Mouse (Mus musculus): ENCODE data around the gene Kpna7. TPM values are rescaled to one million over a fixed set of nuclear protein-coding genes. Genes with fewer than 3 reads are reported as not detected.
"Not testable (repeated sequence)": the region's sequence is repeated elsewhere in the genome, so short reads cannot be mapped to it uniquely, and the experiment has no call there.

Kpna7 gene
- polyA plus RNA-seq, 1 experiment from 2014 or later = not detected

GRCm38 (mm10) chr5:145100960-145101359 is 17.1 kb upstream of the Kpna7 start:
- Histone ChIP-seq H3K4me3 (ENCODE audit: low read depth, low read length) (no peak overlapping the region), H3K36me3 (ENCODE audit: control insufficient read depth, insufficient read depth, low read length) (peaks cover 84% of the 10 kb centered on the region), H3K27me3 (ENCODE audit: control insufficient read depth, insufficient read depth, low read length) (no peaks in the 10 kb centered on the region), H3K9me3 (ENCODE audit: control insufficient read depth, low read depth, low read length) (no peaks in the 10 kb centered on the region), H3K4me2 (replicated peaks; ENCODE audit: low read depth, low read length) (no peak overlapping the region), H3K27ac (ENCODE audit: low read length) (no peak overlapping the region), H3K9ac (replicated peaks; ENCODE audit: low read depth, low read length) (no peak overlapping the region), H3K4me1 (ENCODE audit: control insufficient read depth, insufficient read depth, low read length) (no peaks in the 10 kb centered on the region)
- no peak for ATAC-seq (ENCODE audit: insufficient number of reproducible peaks, insufficient read depth, low FRiP score, low read depth)
- WGBS = 95% methylated on average over 9 of the region's 9 CpGs

DNA sequence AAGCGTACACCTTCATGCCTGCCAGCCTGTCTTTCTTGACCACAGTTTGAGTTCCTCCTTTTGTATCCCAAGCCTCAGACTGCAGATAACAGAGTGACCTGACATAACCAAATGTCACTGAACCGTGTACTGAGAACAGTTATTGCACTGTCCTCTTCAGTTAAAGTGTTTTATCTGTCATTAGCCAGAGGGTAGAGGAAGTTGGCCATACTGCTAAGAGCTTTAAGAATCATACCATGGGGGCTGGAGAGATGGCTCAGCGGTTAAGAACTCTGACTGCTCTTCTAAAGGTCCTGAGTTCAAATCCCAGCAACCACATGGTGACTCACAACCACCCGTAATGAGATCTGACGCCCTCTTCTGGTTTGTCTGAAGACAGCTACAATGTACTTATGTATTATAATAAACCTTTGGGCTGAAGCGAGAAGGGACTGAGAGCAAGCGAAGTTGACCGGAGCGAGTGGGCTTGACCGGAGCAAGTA is 14.6 kb upstream of the Kpna7 start:
- no peak overlapping the region for H3K4me3 ChIP-seq (ENCODE audit: low read depth, low read length)
- H3K36me3 ChIP-seq (ENCODE audit: control insufficient read depth, insufficient read depth, low read length) = peaks cover 74% of the 10 kb centered on the region
- no peak overlapping the region for H3K4me2 ChIP-seq (replicated peaks; ENCODE audit: low read depth, low read length)
- H3K27ac ChIP-seq (ENCODE audit: low read length) = no peak overlapping the region
- ATAC-seq (ENCODE audit: insufficient number of reproducible peaks, insufficient read depth, low FRiP score, low read depth) = no peak
- H3K27me3 ChIP-seq (ENCODE audit: control insufficient read depth, insufficient read depth, low read length) = no peaks in the 10 kb centered on the region
- H3K9me3 ChIP-seq (ENCODE audit: control insufficient read depth, low read depth, low read length) = no peaks in the 10 kb centered on the region
- no peaks in the 10 kb centered on the region for H3K4me1 ChIP-seq (ENCODE audit: control insufficient read depth, insufficient read depth, low read length)
- H3K9ac ChIP-seq (replicated peaks; ENCODE audit: low read depth, low read length) = no peak overlapping the region
- 91% methylated on average over 10 of the region's 10 CpGs for WGBS

DNA sequence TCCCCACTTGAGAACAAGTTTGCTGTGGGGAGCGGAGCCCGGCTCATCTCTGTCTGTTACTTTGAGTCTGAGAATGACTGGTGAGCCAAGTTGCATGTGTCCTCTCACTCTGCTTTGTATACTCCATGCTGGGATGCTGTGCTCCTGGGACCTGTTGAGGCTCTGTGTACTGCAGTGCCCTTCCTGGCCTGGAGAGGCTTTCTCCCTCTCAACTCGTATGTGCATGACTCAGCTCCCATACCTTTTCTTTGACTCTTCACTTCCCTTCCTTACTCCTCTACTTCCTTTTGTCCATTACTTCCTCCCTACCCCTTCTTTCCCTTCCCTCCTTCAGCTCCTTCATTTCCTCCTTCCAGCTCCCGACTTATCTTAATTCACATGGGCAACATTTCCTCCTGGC is 12.4 kb upstream of the Kpna7 start:
- WGBS = 87% methylated on average over 4 of the region's 4 CpGs
- H3K4me1 ChIP-seq (ENCODE audit: control insufficient read depth, insufficient read depth, low read length) = no peaks in the 10 kb centered on the region
- H3K4me2 ChIP-seq (replicated peaks; ENCODE audit: low read depth, low read length) = no peak overlapping the region
- H3K27ac ChIP-seq (ENCODE audit: low read length) = no peak overlapping the region
- no peak overlapping the region for H3K9ac ChIP-seq (replicated peaks; ENCODE audit: low read depth, low read length)
- no peaks in the 10 kb centered on the region for H3K27me3 ChIP-seq (ENCODE audit: control insufficient read depth, insufficient read depth, low read length)
- no peaks in the 10 kb centered on the region for H3K9me3 ChIP-seq (ENCODE audit: control insufficient read depth, low read depth, low read length)
- no peak for ATAC-seq (ENCODE audit: insufficient number of reproducible peaks, insufficient read depth, low FRiP score, low read depth)
- no peak overlapping the region for H3K4me3 ChIP-seq (ENCODE audit: low read depth, low read length)
- peaks cover 76% of the 10 kb centered on the region for H3K36me3 ChIP-seq (ENCODE audit: control insufficient read depth, insufficient read depth, low read length)

GRCm38 (mm10) chr5:145089878-145090277 is 6.0 kb upstream of the Kpna7 start:
- H3K4me2 ChIP-seq (replicated peaks; ENCODE audit: low read depth, low read length) = no peak overlapping the region
- no peak for ATAC-seq (ENCODE audit: insufficient number of reproducible peaks, insufficient read depth, low FRiP score, low read depth)
- H3K27ac ChIP-seq (ENCODE audit: low read length) = no peak overlapping the region
- H3K27me3 ChIP-seq (ENCODE audit: control insufficient read depth, insufficient read depth, low read length) = no peaks in the 10 kb centered on the region
- no peak overlapping the region for H3K4me3 ChIP-seq (ENCODE audit: low read depth, low read length)
- no peak overlapping the region for H3K9ac ChIP-seq (replicated peaks; ENCODE audit: low read depth, low read length)
- H3K9me3 ChIP-seq (ENCODE audit: control insufficient read depth, low read depth, low read length) = no peaks in the 10 kb centered on the region
- peaks cover 2% of the 10 kb centered on the region; the same call in 1 of the 2 replicates for H3K4me1 ChIP-seq (ENCODE audit: control insufficient read depth, insufficient read depth, low read length)
- WGBS = 85% methylated on average over 3 of the region's 3 CpGs
- peaks cover 23% of the 10 kb centered on the region for H3K36me3 ChIP-seq (ENCODE audit: control insufficient read depth, insufficient read depth, low read length)

GRCm38 (mm10) chr5:145088186-145088585 is 4.4 kb upstream of the Kpna7 start:
- Histone ChIP-seq H3K27ac (ENCODE audit: low read length) (no peak overlapping the region), H3K4me2 (replicated peaks; ENCODE audit: low read depth, low read length) (no peak overlapping the region), H3K4me3 (ENCODE audit: low read depth, low read length) (no peak overlapping the region), H3K4me1 (ENCODE audit: control insufficient read depth, insufficient read depth, low read length) (peaks cover 9% of the 10 kb centered on the region; the same call in 1 of the 2 replicates), H3K27me3 (ENCODE audit: control insufficient read depth, insufficient read depth, low read length) (no peaks in the 10 kb centered on the region), H3K9ac (replicated peaks; ENCODE audit: low read depth, low read length) (no peak overlapping the region), H3K36me3 (ENCODE audit: control insufficient read depth, insufficient read depth, low read length) (peaks cover 13% of the 10 kb centered on the region), H3K9me3 (ENCODE audit: control insufficient read depth, low read depth, low read length) (no peaks in the 10 kb centered on the region)
- WGBS = 95% methylated on average over 2 of the region's 2 CpGs
- ATAC-seq (ENCODE audit: insufficient number of reproducible peaks, insufficient read depth, low FRiP score, low read depth) = no peak

DNA sequence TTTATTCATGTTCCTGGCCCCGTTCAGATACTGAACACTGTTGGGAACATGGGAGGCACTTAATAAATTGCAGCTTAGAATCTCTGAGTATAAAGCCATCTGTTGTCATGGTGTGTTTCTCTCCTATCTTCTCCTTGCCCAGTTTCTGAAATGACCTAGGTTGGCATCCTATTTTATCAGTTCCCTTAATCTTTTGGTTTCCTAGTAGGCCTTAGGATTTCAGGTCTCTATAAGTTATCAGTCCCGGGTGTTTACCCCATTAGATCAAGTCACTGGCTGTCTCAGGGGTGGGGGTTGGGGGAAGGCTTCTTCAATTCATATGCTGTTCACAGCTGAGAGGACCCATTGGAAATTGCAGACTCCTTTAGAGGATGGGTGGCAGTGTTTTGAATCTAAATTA is 992 bp upstream of the Kpna7 start:
- H3K27me3 ChIP-seq (ENCODE audit: control insufficient read depth, insufficient read depth, low read length) = no peaks in the 10 kb centered on the region
- H3K9ac ChIP-seq (replicated peaks; ENCODE audit: low read depth, low read length) = peak overlapping the region; percentile 87; the same call in 1 of the 2 replicates
- no peaks in the 10 kb centered on the region for H3K36me3 ChIP-seq (ENCODE audit: control insufficient read depth, insufficient read depth, low read length)
- no peak for ATAC-seq (ENCODE audit: insufficient number of reproducible peaks, insufficient read depth, low FRiP score, low read depth)
- peaks cover 9% of the 10 kb centered on the region; the same call in 1 of the 2 replicates for H3K4me1 ChIP-seq (ENCODE audit: control insufficient read depth, insufficient read depth, low read length)
- H3K4me3 ChIP-seq (ENCODE audit: low read depth, low read length) = peak overlapping the region; percentile 89
- WGBS = 53% methylated on average over 2 of the region's 2 CpGs
- no peaks in the 10 kb centered on the region for H3K9me3 ChIP-seq (ENCODE audit: control insufficient read depth, low read depth, low read length)
- H3K27ac ChIP-seq (ENCODE audit: low read length) = no peak overlapping the region
- H3K4me2 ChIP-seq (replicated peaks; ENCODE audit: low read depth, low read length) = peak overlapping the region; percentile 87

DNA sequence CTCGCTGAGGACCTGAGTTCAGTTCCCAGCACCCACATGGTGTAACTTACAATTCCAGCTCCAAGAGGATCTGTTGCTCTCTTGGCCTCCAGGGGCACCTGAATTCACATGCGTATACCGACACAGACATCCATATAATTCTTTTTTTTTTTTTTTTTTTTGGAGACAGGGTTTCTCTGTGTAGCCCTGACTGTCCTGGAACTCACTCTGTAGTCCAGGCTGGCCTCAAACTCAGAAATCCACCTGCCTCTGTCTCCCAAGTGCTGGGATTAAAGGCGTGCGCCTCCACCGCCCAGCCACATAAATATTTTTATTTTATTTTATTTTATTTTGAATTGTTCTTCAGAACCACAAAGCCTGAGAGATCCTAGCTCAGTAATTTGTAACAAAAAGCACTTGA is 629 bp downstream of the Kpna7 start:
- H3K4me1 ChIP-seq (ENCODE audit: control insufficient read depth, insufficient read depth, low read length); H3K9ac ChIP-seq (replicated peaks; ENCODE audit: low read depth, low read length); H3K36me3 ChIP-seq (ENCODE audit: control insufficient read depth, insufficient read depth, low read length); H3K27me3 ChIP-seq (ENCODE audit: control insufficient read depth, insufficient read depth, low read length); H3K9me3 ChIP-seq (ENCODE audit: control insufficient read depth, low read depth, low read length); ATAC-seq (ENCODE audit: insufficient number of reproducible peaks, insufficient read depth, low FRiP score, low read depth): not testable (repeated sequence)
- H3K4me2 ChIP-seq (replicated peaks; ENCODE audit: low read depth, low read length) = peak overlapping the region; percentile 87
- peak overlapping the region; percentile 39; the same call in 1 of the 2 replicates for H3K27ac ChIP-seq (ENCODE audit: low read length)
- H3K4me3 ChIP-seq (ENCODE audit: low read depth, low read length) = peak overlapping the region; percentile 89
- 46% methylated on average over 6 of the region's 6 CpGs for WGBS

DNA sequence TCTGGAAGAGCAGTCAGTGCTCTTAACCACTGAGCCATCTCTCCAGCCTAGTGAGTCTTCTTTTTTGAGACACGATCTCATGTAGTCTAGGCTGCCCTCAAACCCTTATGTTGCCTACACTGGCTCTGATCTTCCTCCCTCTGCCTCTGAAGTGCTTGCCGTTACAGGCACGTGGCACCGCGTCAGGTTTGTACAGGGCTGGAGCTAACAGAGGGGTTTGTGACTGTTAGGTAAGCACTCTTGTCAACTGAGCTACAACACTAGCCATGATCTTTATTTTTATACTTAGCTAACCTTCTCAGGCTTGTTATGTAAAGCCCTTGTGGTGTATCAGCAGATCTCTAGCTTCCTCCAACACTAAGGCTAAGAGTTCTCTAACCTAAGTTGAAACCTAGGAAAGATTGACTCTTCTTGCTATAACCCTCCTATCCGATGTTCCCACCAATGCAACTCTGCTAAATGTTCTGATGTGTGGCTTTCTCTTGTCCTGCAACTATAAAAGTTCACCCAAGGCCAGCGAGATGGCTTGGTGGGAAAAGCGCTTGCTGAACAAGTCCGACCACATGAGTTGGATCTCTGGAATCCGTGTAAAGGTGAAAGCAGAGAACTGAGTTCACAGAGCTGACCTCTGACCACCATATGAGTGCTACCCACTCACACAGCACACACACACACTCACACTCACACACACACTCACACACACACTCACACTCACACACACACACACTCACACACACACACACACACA is 1.8 kb downstream of the Kpna7 start:
- Histone ChIP-seq H3K4me1 (ENCODE audit: control insufficient read depth, insufficient read depth, low read length) (peaks cover 9% of the 10 kb centered on the region; the same call in 1 of the 2 replicates), H3K9ac (replicated peaks; ENCODE audit: low read depth, low read length) (no peak overlapping the region), H3K27me3 (ENCODE audit: control insufficient read depth, insufficient read depth, low read length) (no peaks in the 10 kb centered on the region), H3K27ac (ENCODE audit: low read length) (no peak overlapping the region), H3K4me2 (replicated peaks; ENCODE audit: low read depth, low read length) (no peak overlapping the region), H3K36me3 (ENCODE audit: control insufficient read depth, insufficient read depth, low read length) (no peaks in the 10 kb centered on the region), H3K9me3 (ENCODE audit: control insufficient read depth, low read depth, low read length) (no peaks in the 10 kb centered on the region), H3K4me3 (ENCODE audit: low read depth, low read length) (no peak overlapping the region)
- WGBS = 83% methylated on average over 10 of the region's 10 CpGs
- no peak for ATAC-seq (ENCODE audit: insufficient number of reproducible peaks, insufficient read depth, low FRiP score, low read depth)

Data from stomach, embryonic 14.5 days (tissue).